Mouse (Mus musculus): Measurements from ENCODE around the gene Prss38.

The Prss38 gene

DNA sequence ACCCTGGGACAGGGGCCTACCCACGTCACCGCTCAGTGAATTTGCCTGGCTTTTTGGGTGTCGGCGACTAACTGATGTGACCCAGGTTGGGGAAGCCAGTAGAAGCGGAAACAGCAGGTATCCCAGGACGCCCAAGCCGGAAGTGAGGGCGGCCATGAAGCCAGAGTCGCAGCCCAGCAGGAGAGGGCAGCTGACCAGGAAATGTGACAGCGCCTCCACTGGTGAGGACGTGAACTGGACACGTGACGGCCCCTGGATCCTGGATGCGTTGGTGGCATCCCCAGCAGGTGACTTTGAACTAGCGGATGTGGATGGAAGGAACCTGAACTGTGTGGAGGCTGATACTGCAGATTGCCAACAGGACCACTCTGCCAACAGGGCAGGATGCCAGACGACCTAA is at the start of gene Prss38:
Gene Prss38, minus strand, starts transcription at position 183 of the 400 bp plus-strand sequence.
- DNase-seq (ENCODE audit: low spot score) = no peak

DNA sequence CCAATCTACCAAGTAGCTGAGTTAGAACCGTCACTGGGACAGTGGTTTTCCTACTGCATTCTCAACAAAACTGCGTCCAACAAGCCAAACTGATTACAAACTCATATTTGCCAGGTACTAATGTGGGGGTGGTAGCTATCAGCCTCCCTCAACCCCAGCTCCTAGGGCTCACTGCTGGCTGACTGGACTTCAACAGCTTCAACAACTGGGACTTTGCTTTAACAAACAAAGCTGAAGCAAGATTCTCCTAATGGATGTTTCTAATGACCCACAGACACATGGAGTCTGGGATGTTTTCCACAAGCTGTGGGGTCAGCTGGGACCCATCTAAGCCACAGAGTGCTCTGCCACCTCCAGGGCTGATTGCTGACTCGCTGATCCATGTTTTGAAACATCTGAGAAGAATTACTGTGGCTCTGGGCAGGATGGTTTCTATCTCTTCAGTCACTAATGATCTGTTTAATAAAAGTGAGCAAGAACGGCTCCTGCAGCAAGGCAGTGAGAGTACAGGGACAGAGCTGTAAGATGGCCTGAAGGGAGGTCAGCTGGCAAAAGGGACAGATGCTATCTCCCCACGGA is 47.6 kb upstream of the Prss38 start:
- no peak for DNase-seq (ENCODE audit: low spot score)

DNA sequence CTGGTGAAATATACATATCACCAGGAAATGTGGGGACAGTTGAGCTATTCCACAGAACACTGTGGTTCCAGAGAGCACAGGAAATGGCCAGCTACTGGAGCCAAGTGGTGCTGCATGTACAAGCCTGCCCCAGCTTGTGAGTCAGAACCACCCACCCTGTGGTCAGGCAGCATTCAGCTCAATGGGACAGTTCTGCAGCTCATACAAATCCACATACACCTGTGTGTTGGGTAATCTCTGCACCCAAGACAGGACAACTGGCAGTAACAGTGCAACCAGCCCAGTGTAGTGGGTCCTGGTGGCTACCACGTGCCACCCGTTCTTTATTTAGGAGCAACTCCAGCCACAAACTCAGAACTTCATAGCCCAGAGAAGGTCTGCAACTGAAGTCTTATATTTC is 46.5 kb upstream of the Prss38 start:
- DNase-seq (ENCODE audit: low spot score) = no peak

DNA sequence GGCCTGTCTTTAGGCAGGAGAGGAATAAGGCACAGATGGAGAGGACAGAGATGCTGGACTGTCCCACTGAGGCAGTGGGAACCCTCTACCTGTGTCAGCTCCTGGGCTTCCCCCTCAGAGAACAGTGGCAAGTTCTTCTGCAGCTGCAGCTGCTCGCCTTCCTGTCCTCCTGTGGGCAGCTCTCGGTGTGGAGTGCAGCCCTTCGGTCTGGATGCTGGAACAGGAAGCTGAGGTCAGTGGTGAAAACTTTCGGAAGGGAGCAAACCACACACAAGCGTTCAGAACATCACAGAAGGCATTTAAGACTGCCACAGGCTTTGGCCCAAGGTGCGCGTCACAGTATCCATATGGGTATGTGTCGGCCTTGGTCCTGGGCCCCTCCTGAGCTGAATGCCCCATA is 46.0 kb upstream of the Prss38 start:
- DNase-seq (ENCODE audit: low spot score) = no peak

DNA sequence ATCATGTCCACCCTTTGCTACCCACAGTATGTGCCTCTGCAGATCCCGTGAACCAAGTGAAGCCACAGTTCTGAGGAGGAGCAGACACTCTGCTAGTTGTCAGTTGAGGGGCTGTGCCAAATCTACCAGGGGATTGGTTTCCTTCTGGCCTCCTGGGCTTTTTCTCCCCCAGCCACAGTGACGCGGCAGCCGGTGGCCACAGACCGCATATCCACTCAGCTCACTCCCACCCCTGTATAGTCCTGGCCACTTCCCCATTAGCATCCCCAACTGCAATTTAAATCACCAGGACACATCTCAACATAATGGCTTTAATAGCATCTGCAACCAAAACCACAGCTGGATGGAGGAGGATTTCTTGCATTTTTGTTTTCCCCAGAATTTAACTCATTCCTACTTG is 43.3 kb upstream of the Prss38 start:
- DNase-seq (ENCODE audit: low spot score) = no peak

DNA sequence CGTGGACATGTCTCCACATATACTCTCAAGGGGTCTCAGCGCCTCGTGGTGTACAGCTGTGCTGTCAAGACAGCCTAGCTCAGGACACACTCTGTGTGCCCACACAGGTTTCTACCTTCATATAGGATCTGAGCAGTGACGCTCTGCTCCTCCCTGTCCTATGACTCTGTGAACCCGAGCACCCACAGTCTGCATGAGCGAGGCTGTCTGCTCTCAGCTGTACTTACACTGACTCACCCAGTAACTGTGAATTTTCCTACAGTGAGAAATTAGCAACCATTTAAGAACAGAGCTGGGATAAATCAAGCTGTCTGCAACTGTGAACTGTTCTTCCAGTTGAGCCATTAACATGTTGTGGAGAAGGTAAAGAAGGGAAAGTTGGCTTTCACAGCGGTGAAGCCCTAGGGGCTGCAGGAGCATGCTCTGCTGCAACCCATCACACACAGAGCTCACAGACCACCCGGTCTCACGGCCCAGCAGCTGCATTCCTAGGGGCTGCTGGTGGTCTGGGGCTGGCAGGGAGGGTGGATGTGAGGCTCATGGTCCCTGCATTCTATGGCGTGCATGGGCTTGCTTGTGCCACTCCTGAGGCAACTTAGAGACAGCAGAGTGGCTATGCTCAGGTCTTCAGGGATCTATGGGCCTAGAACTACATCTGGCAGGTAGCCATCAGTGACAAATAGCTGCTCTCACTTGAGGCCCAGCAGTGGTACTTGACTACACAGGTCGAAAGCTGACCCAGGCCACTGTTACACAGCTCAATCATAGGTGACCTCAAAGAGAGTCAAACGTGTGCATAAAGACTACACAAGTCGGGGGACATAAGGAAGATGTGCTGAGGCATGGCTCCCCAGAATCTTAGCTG is 37.8 kb upstream of the Prss38 start:
- no peak for DNase-seq (ENCODE audit: low spot score)

DNA sequence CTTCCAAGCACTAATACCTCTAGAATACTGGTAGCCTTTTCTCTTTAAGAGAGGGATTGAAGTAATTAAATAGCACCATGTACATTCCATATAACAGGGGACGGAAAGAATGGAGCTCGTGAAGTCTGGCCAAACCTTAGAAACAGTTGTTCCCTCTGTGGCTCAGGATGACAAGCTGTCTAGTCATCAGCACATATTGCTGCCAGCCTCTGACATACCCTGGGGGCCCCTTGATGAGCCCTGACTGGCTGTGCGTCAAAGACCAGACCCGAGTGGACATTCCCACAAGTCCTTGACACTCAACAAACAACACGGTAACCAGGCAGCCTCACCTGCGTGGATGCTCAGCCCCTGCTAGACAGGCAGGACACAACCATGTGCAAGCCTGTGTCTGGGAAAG is 36.6 kb upstream of the Prss38 start:
- DNase-seq (ENCODE audit: low spot score) = no peak

DNA sequence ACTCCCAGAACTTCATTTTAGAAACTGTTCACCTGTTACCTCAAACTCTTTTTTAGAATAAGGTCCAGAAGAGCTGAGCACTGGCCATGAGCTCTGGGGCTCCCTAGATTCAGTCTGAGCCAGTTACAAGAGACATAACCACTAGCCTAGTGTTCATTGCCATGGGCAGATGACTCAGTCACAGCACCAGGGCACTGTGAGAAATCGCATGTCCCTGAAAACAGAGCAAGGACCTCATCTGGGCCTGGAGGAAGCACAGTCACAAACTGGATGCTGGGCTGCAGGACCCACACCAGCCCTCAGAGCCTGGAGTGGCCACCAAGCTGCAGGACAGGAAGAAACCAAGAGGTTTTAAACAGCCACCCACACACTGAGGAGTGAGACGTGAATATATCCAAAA is 35.4 kb upstream of the Prss38 start:
- DNase-seq (ENCODE audit: low spot score) = no peak

DNA sequence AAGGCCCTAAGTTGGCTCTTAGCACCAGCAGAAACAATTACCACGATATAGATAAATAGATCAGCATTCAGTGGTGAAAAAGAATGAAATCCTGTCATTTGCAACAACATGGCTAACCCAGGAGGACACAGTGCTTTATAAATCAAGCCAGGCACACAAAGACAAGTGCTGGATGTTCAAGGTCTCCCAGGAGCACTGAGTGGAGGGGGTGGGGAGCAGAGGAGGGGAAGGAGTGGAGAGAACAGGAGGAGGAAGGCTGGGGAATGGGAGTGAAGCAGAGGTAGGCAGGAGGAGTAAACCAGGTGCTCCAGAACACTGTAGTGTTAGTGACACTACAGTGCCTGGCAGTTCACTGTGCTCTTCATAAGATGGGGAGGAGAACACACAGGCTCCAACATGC is 30.3 kb upstream of the Prss38 start:
- no peak for DNase-seq (ENCODE audit: low spot score)

DNA sequence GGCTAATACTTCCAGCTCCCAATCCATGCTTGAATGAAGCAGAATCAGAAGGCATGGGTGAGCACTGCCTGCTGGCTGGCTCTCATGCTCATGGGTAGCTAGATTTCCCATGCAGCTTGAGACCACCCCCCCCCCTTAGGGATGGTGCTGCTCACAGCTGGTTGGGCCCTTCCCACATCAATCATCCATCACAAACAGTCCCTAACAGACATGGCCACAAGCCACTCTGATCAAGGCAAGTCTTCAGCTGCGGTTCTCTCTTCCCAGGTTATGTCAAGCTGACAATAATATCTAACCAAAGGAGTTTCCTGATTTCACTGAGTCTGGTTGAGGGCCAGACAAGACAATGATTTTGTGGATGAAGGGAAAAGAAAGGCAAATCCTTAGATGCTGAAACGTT is 25.4 kb upstream of the Prss38 start:
- peak; percentile 42 for DNase-seq (ENCODE audit: low spot score)

DNA sequence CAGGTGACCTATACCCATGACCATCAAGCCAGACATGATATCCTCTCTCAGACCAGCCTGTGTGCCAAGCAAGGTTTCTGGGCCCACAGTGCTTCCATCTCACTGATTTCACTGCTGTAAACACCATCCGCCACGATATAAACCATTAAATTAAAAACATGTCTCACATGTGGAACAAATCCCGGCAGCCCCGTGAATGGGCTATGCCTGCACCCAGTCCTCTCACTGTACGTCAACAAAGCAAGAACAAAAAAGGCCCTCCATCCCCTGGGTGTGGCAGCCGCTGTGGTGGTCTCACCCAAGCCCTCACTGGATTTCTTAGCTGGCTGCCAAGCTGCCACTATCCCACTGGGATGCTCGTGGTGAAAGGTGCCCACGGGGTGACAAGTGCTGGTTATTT is 24.4 kb upstream of the Prss38 start:
- no peak for DNase-seq (ENCODE audit: low spot score)

DNA sequence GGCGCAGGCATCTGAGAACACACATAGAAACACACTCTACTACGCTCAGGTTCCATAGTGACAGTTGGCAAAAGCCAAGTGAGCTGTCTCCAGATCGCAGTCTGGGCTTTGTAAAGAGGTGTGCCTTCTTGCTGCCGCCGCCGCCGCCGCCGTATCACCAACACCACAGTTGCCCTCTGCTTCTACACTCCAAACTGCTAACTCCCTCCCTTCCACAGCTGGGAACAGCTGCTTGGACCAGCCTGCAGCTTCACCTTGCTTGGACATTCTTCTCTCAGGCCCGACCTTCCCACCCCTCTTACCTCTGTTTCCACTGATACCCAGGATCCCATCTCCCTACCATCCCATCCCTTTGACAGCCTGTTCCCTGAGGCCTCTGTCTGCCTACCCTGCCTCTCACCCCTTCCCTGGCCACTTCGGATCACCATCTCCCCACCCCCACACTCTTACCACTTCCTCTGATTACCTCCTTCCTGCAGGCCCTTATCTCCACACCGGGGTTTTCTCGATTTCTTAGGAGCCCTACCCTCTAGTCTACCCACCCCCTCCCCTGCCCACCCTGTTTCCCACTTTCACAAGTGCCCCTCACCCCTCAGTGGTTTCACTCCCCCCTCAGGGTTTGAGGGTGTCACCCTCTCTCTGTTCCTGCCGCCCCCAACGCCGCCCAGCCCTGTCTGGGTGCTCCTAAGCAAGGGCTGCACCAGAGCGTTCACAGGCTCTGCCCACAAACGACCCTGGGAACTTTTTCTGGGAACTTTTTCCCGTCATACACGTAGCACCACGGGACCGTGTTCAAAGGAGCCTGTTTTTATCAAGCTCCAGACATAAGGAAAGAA is 22.3 kb upstream of the Prss38 start:
- no peak for DNase-seq (ENCODE audit: low spot score)

DNA sequence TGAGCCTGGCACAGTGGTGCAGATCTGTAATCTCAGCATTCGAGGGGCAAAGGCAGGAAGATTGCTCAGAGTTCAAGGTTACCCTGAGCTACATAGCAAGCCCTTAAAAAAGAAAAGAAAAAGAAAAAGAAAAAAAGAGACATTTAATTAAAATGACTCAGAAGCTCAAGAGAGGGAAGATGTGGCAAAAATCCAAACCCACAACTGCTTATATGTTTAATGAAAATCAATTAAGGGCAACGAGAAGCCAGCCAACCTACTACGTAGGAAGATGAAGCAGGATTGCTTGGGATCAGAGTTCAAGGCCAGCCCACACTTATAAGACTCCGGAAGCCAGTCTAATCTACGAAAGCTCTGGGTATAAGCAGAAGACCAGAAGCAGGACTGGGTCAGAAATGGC is 19.0 kb upstream of the Prss38 start:
- DNase-seq (ENCODE audit: low spot score) = no peak

DNA sequence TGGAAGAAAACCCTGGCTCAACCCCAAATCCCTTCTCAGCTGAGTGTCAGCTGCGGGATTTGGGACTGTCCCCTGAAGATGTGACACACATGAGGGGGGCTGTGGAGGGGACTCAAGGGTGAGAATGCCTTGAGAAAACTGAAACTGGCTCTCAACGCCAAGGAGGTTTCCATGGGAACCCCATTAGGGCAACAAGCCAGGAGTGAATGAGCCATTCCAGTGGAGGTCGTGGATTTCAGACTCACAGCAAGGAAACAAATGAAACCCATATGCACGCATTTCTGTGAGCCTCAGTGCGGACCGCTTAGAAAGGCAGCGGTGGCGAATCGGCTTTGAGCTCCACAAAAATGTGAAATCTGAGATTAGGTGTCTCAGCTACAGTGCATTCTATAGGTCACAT is 18.1 kb upstream of the Prss38 start:
- DNase-seq (ENCODE audit: low spot score) = no peak

DNA sequence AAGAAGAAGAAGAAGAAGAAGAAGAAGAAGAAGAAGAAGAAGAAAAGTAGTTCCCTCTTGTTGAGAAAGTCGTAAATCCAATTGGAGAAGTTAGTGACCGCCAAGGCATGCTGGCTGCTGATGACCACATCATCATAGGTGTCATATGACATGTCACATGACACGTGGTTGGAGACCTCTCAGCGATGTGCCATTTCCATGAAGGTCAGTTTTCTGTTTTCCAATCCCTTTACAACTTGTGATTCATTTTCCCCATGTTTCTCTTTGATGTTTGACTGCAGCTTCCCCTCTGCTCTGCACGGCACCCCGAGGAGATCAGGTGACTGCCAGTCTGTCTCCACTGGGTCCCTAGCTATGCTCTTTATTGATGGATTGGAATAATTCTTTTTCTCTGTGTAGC is 16.8 kb upstream of the Prss38 start:
- no peak for DNase-seq (ENCODE audit: low spot score)

DNA sequence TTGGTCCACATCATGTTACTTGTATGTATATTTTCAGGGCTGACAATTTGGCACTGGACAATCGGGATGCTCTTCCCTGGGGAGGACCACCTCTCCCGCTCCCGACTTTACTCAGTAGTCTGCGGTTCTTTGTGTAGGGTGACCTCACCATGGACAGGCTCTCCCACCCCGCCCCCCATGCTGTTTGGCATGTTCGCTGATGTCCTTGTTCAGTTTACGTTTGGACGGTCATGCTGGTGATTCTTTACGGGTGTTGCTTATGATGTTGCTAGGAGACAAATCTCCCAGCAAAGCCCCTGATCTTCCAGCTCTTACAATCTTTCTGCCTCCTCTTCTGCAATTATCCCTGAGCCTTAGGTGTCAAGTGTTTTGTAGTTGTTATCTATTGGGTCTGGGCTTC is 15.0 kb upstream of the Prss38 start:
- DNase-seq (ENCODE audit: low spot score) = peak; percentile 32

DNA sequence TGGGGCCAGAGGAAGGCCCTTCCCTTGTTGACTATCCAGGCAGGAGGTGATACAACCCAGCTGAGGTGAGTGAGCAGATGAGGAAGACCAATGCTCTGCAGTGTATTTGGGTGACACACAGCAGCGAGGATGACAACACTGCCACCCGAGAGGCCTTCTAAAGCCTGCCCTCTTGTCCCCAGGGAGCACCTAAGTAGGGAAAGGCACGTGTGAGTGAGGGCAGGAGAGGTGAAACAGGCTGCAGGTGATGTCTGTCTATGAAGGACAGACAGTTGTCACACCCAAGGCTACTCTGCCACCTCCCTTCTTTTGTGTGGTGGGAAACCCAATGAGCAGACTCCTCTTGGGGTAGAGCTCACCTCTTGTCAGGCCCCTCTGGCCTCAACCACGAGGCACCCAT is 14.2 kb upstream of the Prss38 start:
- DNase-seq (ENCODE audit: low spot score) = no peak

DNA sequence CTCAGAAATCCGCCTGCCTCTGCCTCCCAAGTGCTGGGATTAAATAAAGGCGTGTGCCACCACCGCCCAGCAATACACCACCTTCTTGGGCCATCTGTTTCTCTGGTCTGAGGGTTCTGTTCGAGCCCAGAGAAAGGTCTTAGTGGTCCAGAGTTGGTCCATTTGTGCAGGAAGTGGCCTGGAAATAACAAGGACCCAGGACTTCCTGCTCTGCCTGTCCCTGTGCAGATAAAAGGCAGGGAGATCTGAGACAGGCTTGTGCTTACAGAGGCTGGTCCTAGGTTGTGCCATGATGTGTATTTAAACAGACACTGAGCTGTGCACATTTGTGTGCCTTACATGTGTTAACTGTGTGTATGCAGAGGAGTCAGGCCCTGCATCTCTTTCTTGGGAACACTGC is 13.3 kb upstream of the Prss38 start:
- DNase-seq (ENCODE audit: low spot score) = no peak

DNA sequence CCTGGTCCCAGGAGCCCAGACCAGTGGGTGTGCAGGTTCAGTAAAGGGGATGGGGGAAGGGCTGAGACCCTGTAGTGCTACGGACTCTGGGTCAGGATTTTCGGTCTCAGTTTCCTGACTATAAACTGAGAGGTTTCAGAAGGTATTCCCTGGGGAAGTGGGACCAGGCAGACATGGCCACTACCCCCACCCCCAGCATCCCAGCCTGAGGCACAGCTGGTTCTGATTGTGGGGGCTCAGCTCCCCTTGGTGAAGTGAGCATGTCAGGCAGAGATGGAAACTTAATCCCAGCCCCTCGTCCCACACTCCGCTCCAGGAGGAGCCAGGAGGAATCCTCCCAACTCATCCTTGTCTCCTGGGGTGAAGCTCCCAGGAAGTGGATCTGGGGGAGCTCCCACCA is 12.0 kb upstream of the Prss38 start:
- no peak for DNase-seq (ENCODE audit: low spot score)

DNA sequence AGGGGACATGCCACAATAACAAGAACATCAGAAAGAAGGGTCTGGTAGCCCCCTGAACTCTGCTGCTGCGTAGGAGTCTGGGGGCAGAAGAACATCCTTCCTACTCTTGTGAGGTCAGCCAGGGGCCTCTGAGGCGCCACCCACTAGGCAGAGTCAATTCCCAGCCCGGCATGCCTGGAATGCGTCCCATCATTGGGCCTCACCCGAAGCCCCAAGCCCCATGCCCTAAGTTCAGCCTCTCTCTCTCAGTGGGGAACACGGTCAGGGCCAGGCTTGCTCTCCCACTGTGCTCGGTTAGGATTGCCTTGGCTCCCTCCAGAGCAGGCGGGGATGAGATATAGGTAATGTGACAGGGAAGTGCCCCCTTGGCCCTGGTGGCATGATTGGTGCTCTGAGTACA is 9.7 kb upstream of the Prss38 start:
- peak; percentile 32 for DNase-seq (ENCODE audit: low spot score)

DNA sequence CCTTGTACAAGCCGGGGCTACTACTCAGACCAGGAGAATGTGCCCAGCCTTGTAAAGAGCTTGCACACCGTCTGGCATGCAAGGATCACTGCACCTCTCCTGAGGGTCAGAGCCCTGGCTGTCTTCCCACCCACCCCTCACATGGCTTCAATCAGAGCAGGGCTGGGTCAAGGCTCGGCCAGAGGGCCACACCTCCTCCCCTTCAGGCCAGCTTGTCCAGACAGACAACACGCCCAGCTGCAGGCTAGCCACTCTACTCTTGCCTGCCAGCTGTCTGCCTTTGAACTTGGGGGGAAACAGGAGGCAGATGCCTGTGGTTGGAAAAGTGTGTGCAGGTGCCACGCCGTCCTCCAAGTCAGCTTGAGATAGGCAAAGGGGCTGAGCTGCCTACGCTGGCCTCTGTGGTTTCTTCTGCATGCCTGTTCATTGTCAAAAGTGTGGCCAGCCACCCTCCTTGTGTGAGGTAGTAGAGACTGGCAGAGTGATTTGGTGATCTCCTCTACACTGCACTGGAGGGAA is 9.0 kb upstream of the Prss38 start:
- peak; percentile 26 for DNase-seq (ENCODE audit: low spot score)

DNA sequence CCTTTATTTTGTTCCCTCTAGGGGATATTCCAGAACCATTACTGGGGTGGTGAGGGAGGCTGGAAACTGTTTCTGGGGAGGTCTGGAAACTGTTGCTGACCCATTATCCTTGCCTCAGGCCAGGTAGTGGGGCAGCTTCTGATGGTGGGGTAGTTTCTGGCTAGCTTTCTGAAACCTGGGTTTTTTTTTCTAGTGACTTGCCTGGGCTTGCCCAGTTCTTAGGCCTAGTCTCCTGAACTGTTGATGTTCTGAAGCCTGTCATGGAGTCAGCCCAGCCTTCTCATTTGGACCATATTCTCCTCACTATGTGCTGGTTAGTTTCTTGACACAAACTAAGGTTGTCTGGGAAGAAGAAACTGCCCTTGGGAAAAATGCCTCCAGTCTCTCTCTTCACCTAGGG is 4.1 kb upstream of the Prss38 start:
- no peak for DNase-seq (ENCODE audit: low spot score)

DNA sequence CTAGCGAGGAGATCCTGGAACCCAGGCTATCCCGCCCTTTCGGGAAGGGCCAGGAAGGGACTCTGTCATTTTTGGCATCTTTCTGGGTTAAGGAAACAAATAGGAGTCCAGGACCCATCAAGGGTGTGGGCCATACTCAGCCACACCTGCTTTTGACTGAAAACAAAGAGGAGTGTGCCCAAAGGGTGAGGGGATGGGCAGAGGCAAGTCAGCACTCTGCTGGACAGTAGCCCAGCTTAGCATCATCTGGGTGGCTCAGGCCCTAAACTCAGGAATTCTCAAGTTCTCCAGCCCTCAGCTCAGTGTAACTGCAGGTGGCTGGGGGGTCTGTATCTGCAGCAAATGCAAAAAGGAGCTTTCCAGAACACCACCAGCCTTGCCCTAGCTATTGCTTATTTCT is 2.5 kb upstream of the Prss38 start:
- no peak for DNase-seq (ENCODE audit: low spot score)
